Mouse (Mus musculus) intestine, embryonic 14.5 days (tissue): ENCODE results near the gene Pla2g6. TPM values are rescaled to one million over a fixed set of nuclear protein-coding genes. Genes with fewer than 3 reads are reported as not detected.

Source experiments
- ATAC-seq: fragments of 200-750 bp; cut with Nextera tagmentation; replicated peaks from 2 replicates; pipeline ENCODE4 v1.8.0; 2017; ENCODE audit warnings: low read depth, moderate number of reproducible peaks, moderate TSS enrichment, moderate library complexity; ENCODE audit not compliant: low FRiP score, low TSS enrichment
- DNase-seq: peaks from one replicate; pipeline ENCODE4 v3.0.0-alpha.2; 2018; ENCODE audit warnings: low spot score
- H3K27ac ChIP-seq: fragments of 300-500 bp; sonication (generic); 2 replicates; pipeline ENCODE4 v1.5.1; 2014; ENCODE audit warnings: low read depth, mild to moderate bottlenecking, control low read depth
- H3K27me3 ChIP-seq: fragments of 300-500 bp; sonication (generic); replicated peaks from 2 replicates; pipeline ENCODE4 v1.6.1; 2014; ENCODE audit warnings: low read length, control low read depth; ENCODE audit not compliant: control insufficient read depth, insufficient read depth
- H3K36me3 ChIP-seq: fragments of 300-500 bp; sonication (generic); 2 replicates; pipeline ENCODE4 v1.6.1; 2014; ENCODE audit warnings: low read length, control low read depth; ENCODE audit not compliant: control insufficient read depth, insufficient read depth
- H3K4me1 ChIP-seq: fragments of 300-500 bp; sonication (generic); replicated peaks from 2 replicates; pipeline ENCODE4 v1.6.1; 2014; ENCODE audit warnings: low read length, control low read depth, mixed read lengths; ENCODE audit not compliant: control insufficient read depth, insufficient read depth
- H3K4me2 ChIP-seq: fragments of 300-500 bp; sonication (generic); 2 replicates; pipeline ENCODE4 v1.6.1; 2014; ENCODE audit warnings: low read length
- H3K4me3 ChIP-seq: fragments of 300-500 bp; sonication (generic); 2 replicates; pipeline ENCODE4 v1.5.1; 2014; ENCODE audit warnings: low read depth, low read length, control low read depth, mixed read lengths
- H3K9ac ChIP-seq: fragments of 300-500 bp; sonication (generic); 2 replicates; pipeline ENCODE4 v1.6.1; 2014; ENCODE audit warnings: mild to moderate bottlenecking, low read length
- H3K9me3 ChIP-seq: fragments of 300-500 bp; sonication (generic); 2 replicates; pipeline ENCODE4 v1.6.1; 2016; ENCODE audit warnings: low read length, control low read depth; ENCODE audit not compliant: control insufficient read depth
- WGBS: fragments of 180-500 bp; shearing (Covaris S2); extraction: QIAGEN DNeasy Blood & Tissue Kit; methylation state at CpG from one replicate; pipeline ENCODE4 v1.1.7; 2014; 5-methylcytosine and 5-hydroxymethylcytosine counted together
- polyA plus RNA-seq: library from polyadenylated mRNA; unstranded; fragments of >200 nt; fragmentation: Nextera tagmentation; extraction: Ambion mirVana; gene quantifications from 2 replicates; pipeline ENCODE4 v1.2.1, GENCODE M21; 2014

The Pla2g6 gene
- polyA plus RNA-seq, 1 experiment from 2014 or later: 20.7 TPM

DNA sequence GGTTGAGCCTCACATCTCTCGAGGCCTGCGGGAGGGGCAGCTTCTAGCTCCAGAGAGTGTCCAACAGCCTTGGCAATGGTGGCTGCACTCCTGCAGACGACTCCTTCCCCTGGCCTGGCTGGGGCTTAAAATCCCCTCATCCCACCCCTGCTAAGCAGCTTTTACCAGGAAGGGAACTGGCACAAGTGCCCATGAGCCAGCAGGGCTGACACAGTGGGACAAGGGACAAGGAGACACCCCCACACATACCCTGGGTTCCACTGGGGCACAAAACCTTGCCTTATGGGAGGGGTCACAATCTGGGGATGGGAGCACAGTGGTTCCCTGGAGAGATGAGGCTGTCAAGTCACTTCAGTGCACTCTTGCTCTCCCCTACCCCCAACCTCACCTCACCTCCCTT is 73.5 kb downstream of the Pla2g6 start, which contains the start of gene Slc16a8:
Gene Slc16a8 (minus strand): TSS at position 101 of the 400 bp plus-strand sequence.
- DNase-seq (no peak), ATAC-seq (no peak)
- Histone ChIP-seq H3K4me3 (no peak within 1 kb of the TSS), H3K9ac (no peak within 1 kb of the TSS), H3K27me3 (peaks cover 37% of the 10 kb centered on the region), H3K27ac (no peak within 1 kb of the TSS), H3K9me3 (no peaks in the 10 kb centered on the region), H3K4me2 (no peak within 1 kb of the TSS), H3K4me1 (no peaks in the 10 kb centered on the region; the same call in 1 of the 2 replicates), H3K36me3 (no peaks in the 10 kb centered on the region)
- 26% methylated on average over 3 of the region's 3 CpGs for WGBS

DNA sequence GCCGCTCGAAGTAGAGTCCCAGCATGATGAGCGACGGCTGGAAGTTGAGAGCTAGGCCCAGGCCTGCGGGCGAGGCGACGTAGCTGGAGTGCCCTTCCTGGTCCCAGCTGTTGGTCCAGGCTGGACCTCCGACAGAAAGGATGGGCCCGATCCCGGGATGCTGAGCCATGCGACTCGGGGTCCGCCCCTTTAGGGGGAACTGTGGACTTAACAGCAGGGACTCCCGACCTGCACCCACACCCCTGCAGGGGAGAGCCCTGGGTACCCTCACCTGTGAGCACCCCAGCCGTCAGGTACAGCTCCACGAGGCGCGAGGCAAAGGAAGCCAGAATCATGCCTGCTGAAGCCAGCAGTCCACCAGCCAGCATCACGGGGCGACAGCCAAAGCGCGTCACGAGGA is 75.6 kb downstream of the Pla2g6 start:
- Histone ChIP-seq H3K36me3 (peaks cover 15% of the 10 kb centered on the region), H3K4me1 (no peaks in the 10 kb centered on the region; the same call in 1 of the 2 replicates), H3K27me3 (peaks cover 32% of the 10 kb centered on the region), H3K9ac (peak overlapping the region; percentile 37), H3K4me3 (peak overlapping the region; percentile 34), H3K9me3 (no peaks in the 10 kb centered on the region), H3K27ac (no peak overlapping the region), H3K4me2 (peak overlapping the region; percentile 78)
- DNase-seq (peak; percentile 62), ATAC-seq (peak; percentile 26; the same call in 1 of the 2 replicates)
- 33% methylated on average over 24 of the region's 24 CpGs for WGBS

DNA sequence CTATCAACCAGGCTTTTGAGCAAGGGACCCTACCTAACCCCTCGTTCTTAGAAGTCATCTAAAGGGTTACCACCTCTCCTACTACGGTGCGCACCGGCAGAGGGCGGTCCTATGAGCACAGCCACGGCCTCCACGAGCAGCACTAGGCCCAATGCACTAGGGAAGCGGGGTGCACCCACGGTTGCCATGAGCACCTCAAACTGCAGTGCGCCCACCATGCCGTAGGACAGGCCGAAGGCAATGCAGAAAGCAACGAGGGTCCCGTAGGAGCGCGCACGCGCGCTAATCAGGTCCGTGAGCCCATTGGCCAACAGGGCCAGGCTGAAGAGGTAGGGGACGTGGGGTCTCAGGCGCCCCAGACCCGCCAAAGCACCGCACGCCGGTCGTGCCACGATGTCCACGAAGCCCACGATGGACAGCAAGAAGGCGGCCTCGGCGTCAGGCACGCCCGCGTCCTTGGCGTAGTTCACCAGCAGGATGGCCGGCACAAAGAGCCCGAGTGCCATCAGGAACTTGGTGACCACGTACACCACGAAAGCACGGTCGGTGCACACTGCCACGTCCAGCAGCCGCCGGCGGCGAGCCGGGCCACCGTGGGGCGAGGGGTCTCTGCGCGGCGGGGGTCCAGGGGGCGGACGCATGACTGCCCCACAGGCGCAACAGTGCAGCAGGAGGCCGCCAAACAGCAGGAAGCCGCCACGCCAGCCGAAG is 76.3 kb downstream of the Pla2g6 start:
- 1% methylated on average over 61 of the region's 61 CpGs for WGBS
- Histone ChIP-seq H3K27ac (no peak overlapping the region), H3K4me1 (no peaks in the 10 kb centered on the region; the same call in 1 of the 2 replicates), H3K4me2 (peak overlapping the region; percentile 78), H3K36me3 (peaks cover 19% of the 10 kb centered on the region), H3K27me3 (peaks cover 32% of the 10 kb centered on the region), H3K9ac (peak overlapping the region; percentile 37), H3K9me3 (no peaks in the 10 kb centered on the region), H3K4me3 (peak overlapping the region; percentile 34)
- ATAC-seq: peak; percentile 48
- DNase-seq: peak; percentile 73

GRCm38 (mm10) chr15:79251168-79251567 is 77.0 kb downstream of the Pla2g6 start:
- Histone ChIP-seq H3K4me3 (no peak overlapping the region), H3K4me2 (no peak overlapping the region), H3K9ac (no peak overlapping the region), H3K36me3 (peaks cover 27% of the 10 kb centered on the region), H3K27me3 (peaks cover 32% of the 10 kb centered on the region), H3K9me3 (no peaks in the 10 kb centered on the region), H3K27ac (no peak overlapping the region), H3K4me1 (no peaks in the 10 kb centered on the region; the same call in 1 of the 2 replicates)
- ATAC-seq (no peak), DNase-seq (no peak)
- WGBS: 54% methylated on average over 7 of the region's 7 CpGs

DNA sequence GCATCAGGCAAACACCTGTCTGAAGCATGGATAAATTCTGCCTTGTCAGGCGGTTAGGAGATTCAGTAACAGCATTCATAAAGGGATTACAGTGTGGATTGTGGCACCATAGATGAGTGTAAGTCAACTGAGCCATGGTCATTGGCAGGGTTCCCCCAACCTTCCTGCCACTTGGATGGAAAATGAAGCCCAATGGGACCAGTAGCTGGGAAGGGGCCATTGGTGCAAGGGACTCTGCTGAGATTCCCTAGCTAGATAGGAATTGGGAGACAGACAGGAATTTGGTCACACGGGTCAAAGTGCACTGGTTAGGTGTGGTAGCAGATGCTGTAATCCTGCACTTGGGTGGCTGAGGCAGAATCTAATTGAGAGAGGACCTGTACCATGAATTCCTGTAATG is 78.0 kb downstream of the Pla2g6 start:
- Histone ChIP-seq H3K4me3 (no peak overlapping the region), H3K36me3 (peaks cover 36% of the 10 kb centered on the region), H3K27ac (no peak overlapping the region), H3K27me3 (peaks cover 32% of the 10 kb centered on the region), H3K4me1 (no peaks in the 10 kb centered on the region; the same call in 1 of the 2 replicates), H3K4me2 (no peak overlapping the region), H3K9ac (no peak overlapping the region), H3K9me3 (no peaks in the 10 kb centered on the region)
- ATAC-seq (no peak), DNase-seq (no peak)
- 69% methylated on average over 2 of the region's 2 CpGs for WGBS

DNA sequence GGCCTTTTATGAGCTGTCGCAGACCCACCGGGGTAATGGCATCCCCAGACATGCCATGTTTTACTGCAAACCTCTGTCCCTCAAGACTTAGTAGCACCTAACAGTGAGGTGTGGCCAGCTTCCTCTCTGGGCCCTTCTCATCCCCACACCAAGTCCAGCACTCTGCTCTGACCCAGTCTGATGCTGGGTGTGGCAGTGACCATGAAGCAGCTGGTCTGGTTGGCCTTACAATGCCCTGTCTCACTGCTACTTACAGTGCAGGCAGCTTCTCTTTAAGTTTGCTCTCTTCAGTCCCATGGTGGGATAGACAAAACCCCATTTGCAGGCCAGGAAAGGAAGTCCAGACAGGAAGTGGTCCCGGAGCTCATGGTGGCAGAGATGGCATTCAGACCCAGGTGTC is 82.9 kb downstream of the Pla2g6 start:
- Histone ChIP-seq H3K4me3 (no peak overlapping the region), H3K36me3 (peaks cover 56% of the 10 kb centered on the region)

GRCm38 (mm10) chr15:79244071-79244893 is 83.9 kb downstream of the Pla2g6 start:
- Histone ChIP-seq H3K4me2 (no peak overlapping the region), H3K9me3 (no peaks in the 10 kb centered on the region), H3K4me3 (no peak overlapping the region), H3K36me3 (peaks cover 64% of the 10 kb centered on the region), H3K9ac (no peak overlapping the region), H3K4me1 (peaks cover 3% of the 10 kb centered on the region; the same call in 1 of the 2 replicates), H3K27ac (no peak overlapping the region), H3K27me3 (no peaks in the 10 kb centered on the region)
- 86% methylated on average over 7 of the region's 7 CpGs for WGBS
- ATAC-seq (no peak), DNase-seq (no peak)

More for the DNA sequence above, 82.9 kb downstream of the Pla2g6 start:
- ATAC-seq (no peak), DNase-seq (no peak)
- Histone ChIP-seq H3K27me3 (no peaks in the 10 kb centered on the region), H3K9ac (no peak overlapping the region), H3K27ac (no peak overlapping the region), H3K4me2 (no peak overlapping the region), H3K9me3 (no peaks in the 10 kb centered on the region), H3K4me1 (peaks cover 3% of the 10 kb centered on the region; the same call in 1 of the 2 replicates)
- 88% methylated on average over 3 of the region's 3 CpGs for WGBS

- no peak overlapping the region for H3K9ac ChIP-seq
- H3K4me3 ChIP-seq: no peak overlapping the region
- DNase-seq (peak; percentile 99), ATAC-seq (peak; percentile 96)
- no peak overlapping the region for H3K4me2 ChIP-seq
- 21% methylated on average over 10 of the region's 10 CpGs for WGBS
- peaks cover 66% of the 10 kb centered on the region for H3K36me3 ChIP-seq
- H3K27ac ChIP-seq: no peak overlapping the region
- H3K27me3 ChIP-seq: no peaks in the 10 kb centered on the region
- peaks cover 3% of the 10 kb centered on the region; the same call in 1 of the 2 replicates for H3K4me1 ChIP-seq
- no peaks in the 10 kb centered on the region for H3K9me3 ChIP-seq
These were observed 84.8 kb downstream of the Pla2g6 start for GRCm38 (mm10) chr15:79243234-79244042.
